Mouse (Mus musculus) CD4-positive, CD25-positive, alpha-beta regulatory T cell, adult 2 months (primary cell): ENCODE measurements around the gene Adam3.

Experiments
- DNase-seq: peaks from one replicate; pipeline ENCODE4 v3.0.0-alpha.2; 2012; ENCODE audit warnings: low read depth, low spot score

Adam3 gene

GRCm38 (mm10) chr8:24725630-24726029 is at the start of gene Adam3:
Gene Adam3, minus strand, starts transcription at chr8:24725852.
- no peak for DNase-seq

- DNase-seq: no peak
Measured at GRCm38 (mm10) chr8:24724886-24725626, 596 bp downstream of the Adam3 start.
